Mouse (Mus musculus) thymus, adult 18-20 months (tissue): ENCODE data around the gene Arhgap22.

Experiments
- DNase-seq, 2 experiments: peaks; one replicate each; pipeline ENCODE4 v3.0.0; 2022; ENCODE audit warnings: mixed read lengths in 2 of 2

Gene Arhgap22

GRCm38 (mm10) chr14:33213823-33214766 is at the start of gene Arhgap22:
Gene Arhgap22, plus strand, starts transcription at chr14:33214026.
- DNase-seq = peak; percentile 29 to 36

GRCm38 (mm10) chr14:33168750-33169149 is 45.1 kb upstream of the Arhgap22 start:
- no peak for DNase-seq

GRCm38 (mm10) chr14:33171942-33172341 is 41.9 kb upstream of the Arhgap22 start:
- no peak for DNase-seq

DNA sequence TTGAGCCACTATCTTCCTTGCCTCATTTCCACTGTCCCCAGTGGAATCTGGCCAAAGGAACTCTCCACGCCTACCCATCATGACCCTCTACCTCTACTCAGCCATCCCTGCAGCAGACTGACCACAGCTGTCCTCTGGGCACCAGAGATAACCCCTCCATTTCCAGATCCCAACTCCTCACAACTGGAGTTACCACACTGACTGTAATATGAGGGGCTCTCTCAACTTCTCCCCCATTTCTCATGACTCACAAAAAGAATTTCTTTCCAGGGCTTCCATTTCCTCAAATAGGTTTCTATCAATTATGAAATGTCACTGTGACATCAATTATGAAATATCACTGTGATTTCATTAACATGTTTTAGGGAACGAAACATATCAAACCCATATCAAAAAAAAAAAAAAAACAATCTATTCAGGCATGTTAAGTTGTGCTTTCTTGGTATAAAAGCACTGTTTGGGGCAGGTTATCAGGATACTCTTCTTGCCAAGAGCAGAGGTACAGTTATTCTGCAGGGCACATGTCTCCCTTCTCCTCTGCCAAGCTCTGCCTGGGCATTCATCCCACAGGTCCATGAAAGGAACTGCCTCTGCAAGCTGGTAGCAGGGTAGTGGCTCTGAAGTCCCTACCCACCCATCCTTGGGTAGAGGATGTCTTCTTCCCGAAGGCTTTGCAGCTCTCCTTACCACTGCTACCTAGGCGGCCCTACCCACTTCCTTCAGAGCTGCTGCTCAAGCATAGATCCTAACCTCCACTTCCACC is 38.6 kb upstream of the Arhgap22 start:
- DNase-seq = no peak

DNA sequence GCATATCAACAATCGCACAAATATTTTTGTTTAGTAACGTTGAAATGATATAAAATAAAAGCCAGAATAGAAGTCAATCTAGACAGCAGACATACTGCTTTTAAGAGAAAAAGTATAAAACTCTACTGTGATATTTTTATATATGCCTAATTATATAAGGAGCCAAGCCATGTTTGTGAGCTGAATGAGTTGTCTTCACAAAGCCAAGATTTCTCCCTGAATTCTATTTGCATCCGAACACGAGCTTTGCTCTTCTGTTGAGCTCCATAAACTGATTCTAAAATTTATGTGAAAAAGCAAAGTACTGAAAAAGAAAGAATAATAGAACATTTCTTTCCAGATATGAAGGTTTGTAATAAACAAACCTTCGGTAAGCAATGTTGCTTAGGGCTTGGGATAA is 33.7 kb upstream of the Arhgap22 start:
- DNase-seq = no peak

- peak in 1 of 2 experiments; percentile 27 for DNase-seq
Observed at GRCm38 (mm10) chr14:33185068-33185800, 28.6 kb upstream of the Arhgap22 start, which contains the start of gene Wdfy4. Gene Wdfy4, minus strand, starts transcription at chr14:33185508.

GRCm38 (mm10) chr14:33187201-33187600 is 26.6 kb upstream of the Arhgap22 start:
- DNase-seq = no peak

GRCm38 (mm10) chr14:33189230-33189629 is 24.6 kb upstream of the Arhgap22 start:
- no peak for DNase-seq

DNA sequence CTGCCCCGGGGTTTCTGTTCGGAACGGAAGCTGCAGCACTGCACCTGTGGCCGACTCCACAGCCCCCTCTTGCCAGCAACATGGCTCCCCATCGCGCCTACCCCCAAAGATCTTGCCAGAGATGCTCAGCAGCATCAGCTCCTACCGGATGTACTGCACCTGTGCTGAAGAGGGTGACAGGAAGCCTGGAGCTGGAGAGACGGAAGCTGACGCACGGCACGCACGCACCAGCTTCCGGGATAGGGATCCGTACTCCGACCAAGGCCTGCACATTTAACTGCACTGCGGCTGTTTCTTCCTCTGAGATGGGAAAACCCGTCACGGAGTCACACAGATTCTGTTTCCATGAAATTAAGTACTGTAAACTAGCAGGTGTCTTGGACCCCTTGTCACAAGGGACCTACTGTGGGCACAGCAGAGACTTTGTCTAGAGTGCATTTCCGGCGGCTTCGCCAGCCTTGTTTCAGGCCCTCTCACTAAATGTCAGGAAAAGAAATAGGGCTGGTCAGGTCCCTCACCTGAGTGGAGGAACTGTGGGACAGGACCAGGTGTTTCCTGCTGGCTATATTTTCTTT is 23.9 kb upstream of the Arhgap22 start:
- no peak for DNase-seq

DNA sequence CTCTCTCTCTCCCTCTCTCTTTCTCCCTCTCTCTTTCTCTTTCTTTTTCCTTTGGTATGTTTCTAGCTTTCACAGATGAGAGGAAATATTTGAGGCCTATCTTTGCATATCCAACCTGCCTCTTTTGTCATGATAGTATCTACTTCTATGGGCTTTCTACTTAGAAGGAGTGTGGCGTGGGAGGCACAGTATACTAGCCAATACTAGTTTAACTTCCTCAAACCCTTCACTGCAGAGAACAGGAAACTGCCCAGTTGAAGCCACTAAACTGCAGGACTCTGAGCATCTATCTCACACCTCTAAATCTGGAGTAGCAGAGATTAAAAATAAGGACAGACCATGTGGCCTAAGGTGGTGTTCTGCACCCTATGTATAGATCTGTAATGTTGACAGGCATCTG is 23.2 kb upstream of the Arhgap22 start:
- DNase-seq = no peak

GRCm38 (mm10) chr14:33193762-33194161 is 20.1 kb upstream of the Arhgap22 start:
- DNase-seq = no peak

- DNase-seq = no peak
Observed at GRCm38 (mm10) chr14:33194241-33194640, 19.6 kb upstream of the Arhgap22 start.

GRCm38 (mm10) chr14:33202161-33202560 is 11.7 kb upstream of the Arhgap22 start:
- DNase-seq = no peak

DNA sequence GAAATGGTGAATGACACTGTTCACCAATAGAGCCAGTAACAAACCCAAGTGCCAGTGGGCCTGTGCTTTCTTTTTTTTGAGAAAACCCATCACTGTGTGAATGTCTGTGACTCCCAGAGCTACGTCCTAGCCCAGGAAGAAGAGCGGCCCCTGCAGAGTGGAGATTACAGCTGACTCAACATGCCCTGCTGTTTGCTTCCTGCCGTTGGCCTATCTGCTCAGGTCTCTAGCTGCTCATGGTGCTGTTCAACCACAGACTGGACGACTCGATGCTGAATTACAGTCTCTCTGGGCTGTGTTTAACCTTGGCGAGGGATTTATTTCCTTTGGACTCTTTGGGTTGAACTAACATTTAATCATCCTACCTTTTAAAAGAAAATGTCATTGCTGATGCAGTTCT is 10.9 kb upstream of the Arhgap22 start:
- DNase-seq = no peak

DNA sequence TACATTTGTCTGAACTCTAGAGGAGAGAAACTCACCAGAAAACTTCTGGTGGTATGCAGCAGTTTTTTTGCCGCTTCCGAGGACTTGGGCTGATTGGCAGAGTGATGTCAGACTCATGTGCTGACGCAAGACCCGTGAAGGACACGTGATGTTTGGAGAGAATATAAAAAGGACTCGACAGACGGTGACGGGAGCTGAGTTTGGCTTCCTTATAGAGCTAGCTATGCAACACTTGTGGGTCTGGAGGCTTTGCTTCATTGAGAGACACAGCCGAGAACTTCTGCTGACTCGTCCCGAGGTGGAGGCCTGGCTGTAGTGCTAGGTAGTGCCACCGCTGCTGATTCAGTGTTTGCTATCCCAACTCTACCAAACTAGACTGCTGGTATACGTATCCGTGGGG is 10.0 kb upstream of the Arhgap22 start:
- DNase-seq = no peak

GRCm38 (mm10) chr14:33205280-33205965 is 8.4 kb upstream of the Arhgap22 start:
- DNase-seq = no peak

DNA sequence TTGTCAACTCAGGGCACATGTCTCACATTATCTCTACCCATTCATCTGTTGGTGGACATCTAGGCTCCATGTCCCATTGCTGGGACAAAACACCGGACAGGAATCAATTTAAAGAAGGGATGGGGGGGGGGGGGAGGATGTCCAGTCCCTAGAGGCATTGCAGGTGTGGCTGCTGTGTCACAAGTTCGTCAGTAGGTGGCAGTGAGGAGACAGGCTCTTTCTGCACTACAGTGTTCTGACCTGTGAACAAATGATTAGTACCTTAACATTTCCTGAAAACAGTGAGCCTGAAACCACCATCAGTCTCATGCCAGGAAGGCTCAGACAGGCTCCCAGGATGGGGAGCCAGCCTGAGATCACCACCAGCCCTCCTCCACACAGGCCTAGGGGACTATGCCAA is 6.8 kb upstream of the Arhgap22 start:
- DNase-seq = no peak

GRCm38 (mm10) chr14:33208331-33208730 is 5.5 kb upstream of the Arhgap22 start:
- DNase-seq = no peak

DNA sequence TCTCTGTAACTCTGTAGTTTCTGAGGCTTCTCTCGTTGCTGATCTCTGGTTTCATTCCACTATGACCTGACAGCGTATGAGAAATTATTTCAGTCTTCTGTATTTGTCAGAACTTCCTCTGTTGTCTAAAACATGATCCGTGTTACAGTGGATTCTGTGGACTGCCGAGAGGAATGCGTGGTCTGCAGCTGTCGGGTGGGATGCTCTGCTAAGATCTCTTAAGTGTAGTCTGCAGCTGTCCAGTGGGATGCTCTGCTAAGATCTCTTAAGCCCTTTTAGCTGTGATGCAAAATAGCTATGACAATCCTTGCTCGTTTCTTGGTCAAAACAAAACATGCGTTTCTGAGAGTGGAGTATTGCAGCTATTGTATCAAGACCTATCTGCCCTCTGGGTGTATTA is 3.0 kb upstream of the Arhgap22 start:
- no peak for DNase-seq

DNA sequence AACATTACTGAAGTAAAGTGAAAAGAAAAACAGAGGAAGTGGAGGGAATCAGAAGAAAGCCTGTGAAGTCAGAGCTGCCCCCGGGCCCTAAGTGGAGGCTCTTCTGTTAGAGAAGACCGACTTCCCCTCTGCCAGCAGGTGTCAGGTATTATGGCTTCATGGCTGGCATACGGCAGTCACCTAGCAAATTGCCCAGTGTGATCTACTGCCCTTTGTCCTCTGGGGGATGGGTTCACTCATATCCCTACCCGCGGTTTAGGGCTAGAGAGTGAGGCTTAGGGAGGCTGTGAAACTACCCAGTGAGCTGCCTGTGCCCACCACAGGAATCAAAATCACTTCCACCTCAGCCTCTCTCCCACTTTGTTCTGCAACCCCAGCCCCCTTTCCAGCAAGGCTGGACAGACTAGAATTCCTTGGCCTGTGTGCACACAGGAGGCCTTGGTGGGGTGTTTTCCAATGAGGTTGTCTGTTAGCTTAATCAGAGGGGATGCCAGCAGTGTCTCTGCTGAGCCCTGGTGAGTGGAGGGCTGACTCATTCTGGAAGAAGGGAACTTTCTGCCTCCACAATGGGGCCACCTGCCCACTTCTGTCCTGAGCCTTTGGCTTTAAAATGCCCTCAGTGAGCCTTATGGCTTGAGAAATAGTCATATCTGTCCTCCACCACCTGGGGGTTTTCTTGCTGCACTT is 1.4 kb upstream of the Arhgap22 start:
- no peak for DNase-seq

DNA sequence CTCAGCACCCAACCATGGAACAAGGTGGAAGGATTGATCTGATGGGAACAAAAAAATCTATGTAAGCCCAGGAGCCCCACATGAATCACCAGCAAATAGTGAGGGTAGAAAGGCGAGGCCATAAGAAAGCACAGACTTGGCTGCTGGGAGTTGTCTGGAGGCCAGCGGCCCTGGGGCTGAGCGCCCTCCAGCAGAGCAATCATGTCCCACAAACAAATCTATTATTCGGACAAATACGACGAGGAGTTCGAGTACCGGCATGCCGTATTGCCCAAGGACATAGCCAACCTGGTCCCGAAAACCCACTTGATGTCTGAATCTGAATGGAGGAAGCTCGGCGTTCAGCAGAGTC is 892 bp upstream of the Arhgap22 start:
- no peak for DNase-seq

DNA sequence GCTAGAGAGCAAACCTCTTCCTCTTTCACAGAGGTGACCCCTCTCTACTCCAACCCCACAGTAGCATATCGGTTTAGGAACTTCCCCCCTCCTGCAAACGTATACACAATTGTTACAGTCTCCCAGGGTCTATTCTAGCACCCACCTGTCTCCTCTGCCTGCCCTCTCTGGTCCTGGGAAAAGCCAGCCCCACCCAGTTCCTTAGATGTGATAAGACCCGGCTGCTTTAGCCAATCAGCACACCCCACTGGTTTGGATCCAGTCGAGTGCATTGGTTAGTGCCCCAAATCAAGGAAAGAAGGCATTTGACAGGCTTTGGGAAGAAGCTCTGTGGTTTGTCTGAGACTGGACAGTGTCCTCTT is 922 bp downstream of the Arhgap22 start:
- no peak for DNase-seq
